Mouse (Mus musculus): ENCODE results near the gene Zfp983. TPM values are rescaled to one million over a fixed set of nuclear protein-coding genes. Genes with fewer than 3 reads are reported as not detected.
"Not testable (repeated sequence)": the region's sequence is repeated elsewhere in the genome, so short reads cannot be mapped to it uniquely, and the experiment has no call there.

Zfp983 gene
- polyA plus RNA-seq (2012; rRNA removed): 6.5 and 7.3 TPM in 2 replicates

DNA sequence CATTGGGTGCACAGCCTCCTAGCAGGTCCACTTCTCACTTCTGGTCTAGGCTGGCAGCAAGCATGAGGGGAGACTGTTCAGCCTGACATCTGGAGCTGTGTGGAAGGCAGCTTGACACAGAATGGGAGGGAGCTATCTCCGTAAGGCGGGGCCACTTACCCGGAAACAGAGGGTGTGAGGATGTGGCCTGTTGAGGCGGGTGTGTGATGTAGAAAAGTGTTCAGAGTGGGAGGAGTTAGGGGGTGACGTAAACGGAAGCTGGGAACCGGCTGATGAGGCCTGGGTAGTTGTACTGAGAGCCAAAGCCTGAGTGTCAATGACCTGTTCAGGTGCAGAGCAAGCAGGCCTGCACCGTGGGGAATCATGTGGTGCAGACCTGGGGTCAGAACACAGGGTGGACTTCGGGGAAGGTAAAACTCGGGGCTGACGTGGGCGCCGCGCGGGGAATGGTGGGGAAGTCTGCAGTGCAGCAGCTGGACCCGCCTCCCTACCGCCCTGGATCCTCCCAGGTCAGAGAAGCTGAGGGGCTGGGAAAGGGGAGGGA lies at the start of gene Zfp983:
TSS of gene Zfp983 (plus strand) at position 261 of the 544 bp plus-strand sequence.
- 2% methylated on average over 17 of the region's 17 CpGs for WGBS
- H3K27me3 ChIP-seq (ENCODE audit: control insufficient read depth, insufficient read depth, low read length); H3K4me1 ChIP-seq (ENCODE audit: control insufficient read depth, insufficient read depth, low read length): not testable (repeated sequence)
- Histone ChIP-seq H3K4me3 (replicated peaks; ENCODE audit: insufficient read depth, low read depth, low read length) (peak within 1 kb of the TSS; percentile 45), H3K27ac (ENCODE audit: insufficient read depth, low read length) (peak within 1 kb of the TSS; percentile 72; the same call in 1 of the 2 replicates)
- DNase-seq: peak; percentile 66 to 71

GRCm38 (mm10) chr17:21616356-21616755 lies 34.1 kb upstream of the Zfp983 start:
- no peak for TF ChIP-seq CTCF (IDR thresholded peaks at IDR 0.05; ENCODE audit: borderline replicate concordance, insufficient read depth, low read depth, low read length)
- TF ChIP-seq POLR2A (IDR thresholded peaks at IDR 0.05; ENCODE audit: borderline replicate concordance, insufficient read depth, low read length): no peak
- Histone ChIP-seq H3K4me1 (ENCODE audit: control insufficient read depth, insufficient read depth, low read length) (no peaks in the 10 kb centered on the region), H3K27ac (ENCODE audit: insufficient read depth, low read length) (no peak overlapping the region), H3K4me3 (replicated peaks; ENCODE audit: insufficient read depth, low read depth, low read length) (no peak overlapping the region), H3K27me3 (ENCODE audit: control insufficient read depth, insufficient read depth, low read length) (no peaks in the 10 kb centered on the region)
- no peak for DNase-seq
- 78% methylated on average over 3 of the region's 3 CpGs for WGBS

- Histone ChIP-seq H3K4me1 (ENCODE audit: control insufficient read depth, insufficient read depth, low read length) (no peaks in the 10 kb centered on the region), H3K27me3 (ENCODE audit: control insufficient read depth, insufficient read depth, low read length) (no peaks in the 10 kb centered on the region)
- 9% methylated on average over 9 of the region's 9 CpGs for WGBS
Measured at GRCm38 (mm10) chr17:21617352-21617751, 33.1 kb upstream of the Zfp983 start.

GRCm38 (mm10) chr17:21623647-21624046 lies 26.8 kb upstream of the Zfp983 start:
- Histone ChIP-seq H3K27me3 (ENCODE audit: control insufficient read depth, insufficient read depth, low read length) (no peaks in the 10 kb centered on the region), H3K4me3 (replicated peaks; ENCODE audit: insufficient read depth, low read depth, low read length) (no peak overlapping the region), H3K27ac (ENCODE audit: insufficient read depth, low read length) (no peak overlapping the region), H3K4me1 (ENCODE audit: control insufficient read depth, insufficient read depth, low read length) (no peaks in the 10 kb centered on the region)
- no peak for DNase-seq
- no peak for TF ChIP-seq POLR2A (IDR thresholded peaks at IDR 0.05; ENCODE audit: borderline replicate concordance, insufficient read depth, low read length)
- no peak for TF ChIP-seq CTCF (IDR thresholded peaks at IDR 0.05; ENCODE audit: borderline replicate concordance, insufficient read depth, low read depth, low read length)
- 0% methylated on average over 1 of the region's 3 CpGs for WGBS

More at GRCm38 (mm10) chr17:21617352-21617751, 33.1 kb upstream of the Zfp983 start:
- TF ChIP-seq POLR2A (IDR thresholded peaks at IDR 0.05; ENCODE audit: borderline replicate concordance, insufficient read depth, low read length) (no peak), CTCF (IDR thresholded peaks at IDR 0.05; ENCODE audit: borderline replicate concordance, insufficient read depth, low read depth, low read length) (no peak)
- no peak overlapping the region for H3K4me3 ChIP-seq (replicated peaks; ENCODE audit: insufficient read depth, low read depth, low read length)
- no peak for DNase-seq
- no peak overlapping the region for H3K27ac ChIP-seq (ENCODE audit: insufficient read depth, low read length)

- H3K27me3 ChIP-seq (ENCODE audit: control insufficient read depth, insufficient read depth, low read length); DNase-seq; H3K4me1 ChIP-seq (ENCODE audit: control insufficient read depth, insufficient read depth, low read length); H3K27ac ChIP-seq (ENCODE audit: insufficient read depth, low read length); H3K4me3 ChIP-seq (replicated peaks; ENCODE audit: insufficient read depth, low read depth, low read length): not testable (repeated sequence)
- 76% methylated on average over 4 of the region's 4 CpGs for WGBS
Measured at GRCm38 (mm10) chr17:21635758-21636157, 14.7 kb upstream of the Zfp983 start.

DNA sequence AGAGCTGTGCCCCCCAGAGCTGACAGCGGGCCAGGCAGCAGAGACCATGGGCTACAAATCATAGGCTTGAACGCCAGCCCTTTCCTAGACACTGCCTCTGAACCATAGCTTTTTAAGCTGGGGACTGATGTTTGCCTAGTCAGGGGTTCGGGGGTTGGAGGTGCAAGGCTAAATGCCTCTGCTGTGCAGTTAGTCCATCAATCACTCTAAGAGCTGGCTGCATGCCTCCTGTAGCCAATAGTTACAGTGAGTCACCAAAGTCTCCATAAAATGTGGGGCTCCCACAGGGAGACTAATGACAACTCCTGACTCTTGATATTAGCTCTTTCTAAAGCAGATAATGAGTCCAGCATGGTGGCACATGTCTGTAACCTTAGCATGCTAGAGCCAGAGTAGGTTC lies 1.6 kb upstream of the Zfp983 start:
- H3K4me3 ChIP-seq (replicated peaks; ENCODE audit: insufficient read depth, low read depth, low read length): no peak overlapping the region
- no peaks in the 10 kb centered on the region for H3K4me1 ChIP-seq (ENCODE audit: control insufficient read depth, insufficient read depth, low read length)
- no peaks in the 10 kb centered on the region for H3K27me3 ChIP-seq (ENCODE audit: control insufficient read depth, insufficient read depth, low read length)
- WGBS: 68% methylated on average over 3 of the region's 3 CpGs
- DNase-seq: no peak
- TF ChIP-seq CTCF (IDR thresholded peaks at IDR 0.05; ENCODE audit: borderline replicate concordance, insufficient read depth, low read depth, low read length) (no peak), POLR2A (IDR thresholded peaks at IDR 0.05; ENCODE audit: borderline replicate concordance, insufficient read depth, low read length) (no peak)
- no peak overlapping the region for H3K27ac ChIP-seq (ENCODE audit: insufficient read depth, low read length)

- TF ChIP-seq CTCF (IDR thresholded peaks at IDR 0.05; ENCODE audit: borderline replicate concordance, insufficient read depth, low read depth, low read length) (no peak), POLR2A (IDR thresholded peaks at IDR 0.05; ENCODE audit: borderline replicate concordance, insufficient read depth, low read length) (no peak)
- H3K4me3 ChIP-seq (replicated peaks; ENCODE audit: insufficient read depth, low read depth, low read length): no peak overlapping the region
- no peaks in the 10 kb centered on the region for H3K4me1 ChIP-seq (ENCODE audit: control insufficient read depth, insufficient read depth, low read length)
- peak overlapping the region; percentile 72; the same call in 1 of the 2 replicates for H3K27ac ChIP-seq (ENCODE audit: insufficient read depth, low read length)
- 36% methylated on average over 2 of the region's 2 CpGs for WGBS
- DNase-seq: peak in 1 of 2 experiments; percentile 7
- H3K27me3 ChIP-seq (ENCODE audit: control insufficient read depth, insufficient read depth, low read length): no peaks in the 10 kb centered on the region
Measured at GRCm38 (mm10) chr17:21649936-21650335, 488 bp upstream of the Zfp983 start.

GRCm38 (mm10) chr17:21678826-21679225 lies 28.4 kb downstream of the Zfp983 start:
- not testable (repeated sequence) for H3K4me3 ChIP-seq (replicated peaks; ENCODE audit: insufficient read depth, low read depth, low read length); H3K27me3 ChIP-seq (ENCODE audit: control insufficient read depth, insufficient read depth, low read length); H3K27ac ChIP-seq (ENCODE audit: insufficient read depth, low read length); DNase-seq; H3K4me1 ChIP-seq (ENCODE audit: control insufficient read depth, insufficient read depth, low read length)
- 22% methylated on average over 1 of the region's 1 CpGs for WGBS
